Mouse (Mus musculus): ENCODE results near the gene Fryl.

- TF ChIP-seq POLR2A (IDR thresholded peaks at IDR 0.05; ENCODE audit: low read depth, low read length) (no peak), CTCF (IDR thresholded peaks at IDR 0.05; ENCODE audit: extremely low read depth, insufficient read depth, insufficient read length, insufficient replicate concordance) (no peak)
These were observed 280.4 kb downstream of the Fryl start for GRCm38 (mm10) chr5:72975996-72976395.

Data from spleen, adult 2 months (tissue).